Mouse (Mus musculus) megakaryocyte, embryonic 14.5 days (primary cell): ENCODE data around the gene Ctse.

Experiments used
- FLI1 ChIP-seq: IDR thresholded peaks from 2 replicates; pipeline ENCODE4 v1.6.1; 2012; ENCODE audit warnings: low read length, inconsistent platforms, mixed read lengths
- GATA1 ChIP-seq: IDR thresholded peaks from 3 replicates; pipeline ENCODE4 v1.6.1; 2012; ENCODE audit warnings: mixed read lengths, low read length, inconsistent platforms, borderline replicate concordance

- TF ChIP-seq GATA1 = no peak
- TF ChIP-seq FLI1 = no peak
Observed at GRCm38 (mm10) chr1:131665886-131666285, 27.8 kb downstream of the Ctse start.
